Mouse (Mus musculus) stomach, postnatal 0 days (tissue): ENCODE data around the gene Ppargc1a. TPM values are rescaled to one million over a fixed set of nuclear protein-coding genes. Genes with fewer than 3 reads are reported as not detected.

Source experiments
- ATAC-seq: fragments of 200-750 bp; cut with Nextera tagmentation; 2 replicates; pipeline ENCODE4 v1.8.0; 2017; ENCODE audit not compliant: low FRiP score, low TSS enrichment
- DNase-seq: peaks from one replicate; pipeline ENCODE4 v3.0.0-alpha.2; 2016; ENCODE audit warnings: low spot score
- H3K27ac ChIP-seq: fragments of 300-500 bp; sonication (generic); replicated peaks from 2 replicates; pipeline ENCODE4 v1.5.1; 2014; ENCODE audit warnings: mild to moderate bottlenecking, control low read depth
- H3K27me3 ChIP-seq: fragments of 300-500 bp; sonication (generic); 2 replicates; pipeline ENCODE4 v1.6.1; 2014; ENCODE audit warnings: low read length; ENCODE audit not compliant: control insufficient read depth, insufficient read depth
- H3K36me3 ChIP-seq: fragments of 300-500 bp; sonication (generic); 2 replicates; pipeline ENCODE4 v1.6.1; 2014; ENCODE audit warnings: low read length, mixed read lengths; ENCODE audit not compliant: control insufficient read depth, insufficient read depth
- H3K4me1 ChIP-seq: fragments of 300-500 bp; sonication (generic); replicated peaks from 2 replicates; pipeline ENCODE4 v1.6.1; 2014; ENCODE audit warnings: antibody characterized with exemption; ENCODE audit not compliant: control insufficient read depth, insufficient read depth
- H3K4me2 ChIP-seq: fragments of 300-500 bp; sonication (generic); replicated peaks from 2 replicates; pipeline ENCODE4 v1.6.1; 2014; ENCODE audit warnings: low read depth, mild to moderate bottlenecking, control low read depth, moderate library complexity
- H3K4me3 ChIP-seq: fragments of 300-500 bp; sonication (generic); 2 replicates; pipeline ENCODE4 v1.5.1; 2014; ENCODE audit warnings: low read depth, low read length, control low read depth
- H3K9ac ChIP-seq: fragments of 300-500 bp; sonication (generic); 2 replicates; pipeline ENCODE4 v1.6.1; 2014; ENCODE audit warnings: mild to moderate bottlenecking, low read length, control low read depth, mixed read lengths
- H3K9me3 ChIP-seq: fragments of 300-500 bp; sonication (generic); 2 replicates; pipeline ENCODE4 v1.6.1; 2016; ENCODE audit warnings: low read length; ENCODE audit not compliant: control insufficient read depth
- CTCF ChIP-seq: IDR thresholded peaks from 2 replicates; pipeline ENCODE4 v1.5.1; 2016; ENCODE audit warnings: antibody characterized with exemption, low read depth, mild to moderate bottlenecking, moderate library complexity
- EP300 ChIP-seq: optimal IDR thresholded peaks from 2 replicates; pipeline ENCODE3; 2016; ENCODE audit warnings: antibody characterized with exemption
- WGBS: fragments of 180-500 bp; shearing (Covaris S2); extraction: QIAGEN DNeasy Blood & Tissue Kit; methylation state at CpG from one replicate; pipeline ENCODE4 v1.1.7; 2014; 5-methylcytosine and 5-hydroxymethylcytosine counted together
- polyA plus RNA-seq: library from polyadenylated mRNA; unstranded; fragments of >200 nt; fragmentation: Nextera tagmentation; extraction: Ambion mirVana; gene quantifications from 2 replicates; pipeline ENCODE4 v1.2.1, GENCODE M21; 2015

The Ppargc1a gene
- polyA plus RNA-seq, 1 experiment from 2014 or later: 5.1 TPM

GRCm38 (mm10) chr5:51583030-51583429 lies 15.5 kb upstream of the Ppargc1a start:
- 47% methylated on average over 4 of the region's 4 CpGs for WGBS
- TF ChIP-seq CTCF (no peak), EP300 (no peak)
- no peak overlapping the region for H3K4me2 ChIP-seq
- H3K9ac ChIP-seq: 0 out of 2 replicates have a peak overlapping the region, but pooled peaks have one; percentile 4
- peak overlapping the region; percentile 69; the same call in 1 of the 2 replicates for H3K27ac ChIP-seq
- ATAC-seq (peak; percentile 92), DNase-seq (peak; percentile 37)
- no peaks in the 10 kb centered on the region for H3K36me3 ChIP-seq
- no peak overlapping the region for H3K4me3 ChIP-seq
- no peaks in the 10 kb centered on the region for H3K27me3 ChIP-seq
- no peaks in the 10 kb centered on the region for H3K9me3 ChIP-seq
- H3K4me1 ChIP-seq: no peaks in the 10 kb centered on the region; the same call in 1 of the 2 replicates

DNA sequence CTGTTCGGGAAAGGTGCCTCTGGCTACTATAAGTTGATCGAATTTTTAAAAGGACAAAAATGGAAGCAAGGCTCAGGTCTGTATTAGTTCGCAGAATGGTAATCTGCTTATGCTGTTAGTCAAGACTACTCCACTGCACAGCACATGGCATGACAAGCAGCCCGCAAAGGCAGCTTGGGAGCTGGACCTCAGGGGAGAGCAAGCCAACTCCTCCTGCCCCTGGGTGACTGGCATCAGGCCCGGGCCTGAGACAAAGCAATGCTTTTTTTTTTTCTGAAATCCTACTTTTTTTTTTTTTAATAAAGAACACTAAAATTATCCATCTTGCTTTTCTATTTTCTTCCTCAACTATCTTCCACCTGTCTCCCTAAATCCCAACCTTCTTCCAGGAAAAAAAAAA lies 15.1 kb upstream of the Ppargc1a start:
- Histone ChIP-seq H3K27ac (no peak overlapping the region), H3K4me2 (no peak overlapping the region), H3K9ac (no peak overlapping the region), H3K27me3 (no peaks in the 10 kb centered on the region), H3K4me1 (no peaks in the 10 kb centered on the region; the same call in 1 of the 2 replicates), H3K4me3 (no peak overlapping the region), H3K36me3 (no peaks in the 10 kb centered on the region), H3K9me3 (no peaks in the 10 kb centered on the region)
- 76% methylated on average over 5 of the region's 5 CpGs for WGBS
- no peak for ATAC-seq
- TF ChIP-seq EP300 (no peak), CTCF (no peak)
- DNase-seq: no peak

- H3K9ac ChIP-seq: no peak overlapping the region
- WGBS: 93% methylated on average over 1 of the region's 1 CpGs
- DNase-seq: no peak
- H3K9me3 ChIP-seq: no peaks in the 10 kb centered on the region
- H3K4me3 ChIP-seq: no peak overlapping the region
- no peak overlapping the region for H3K27ac ChIP-seq
- no peaks in the 10 kb centered on the region for H3K4me1 ChIP-seq
- TF ChIP-seq EP300 (no peak), CTCF (no peak)
- no peak overlapping the region for H3K4me2 ChIP-seq
- ATAC-seq: no peak
- no peaks in the 10 kb centered on the region for H3K27me3 ChIP-seq
- no peaks in the 10 kb centered on the region for H3K36me3 ChIP-seq
Observed at GRCm38 (mm10) chr5:51577594-51577993, 10.1 kb upstream of the Ppargc1a start.

GRCm38 (mm10) chr5:51573770-51574169 lies 6.2 kb upstream of the Ppargc1a start:
- DNase-seq (no peak), ATAC-seq (no peak)
- WGBS: 50% methylated on average over 2 of the region's 2 CpGs
- Histone ChIP-seq H3K4me2 (no peak overlapping the region), H3K9me3 (no peaks in the 10 kb centered on the region), H3K36me3 (no peaks in the 10 kb centered on the region), H3K27me3 (no peaks in the 10 kb centered on the region), H3K4me3 (no peak overlapping the region), H3K4me1 (no peaks in the 10 kb centered on the region), H3K27ac (no peak overlapping the region), H3K9ac (no peak overlapping the region)
- no peak for TF ChIP-seq EP300
- TF ChIP-seq CTCF: no peak

GRCm38 (mm10) chr5:51568198-51568690 lies 718 bp upstream of the Ppargc1a start:
- H3K4me1 ChIP-seq: no peaks in the 10 kb centered on the region
- H3K9me3 ChIP-seq: no peaks in the 10 kb centered on the region
- no peak overlapping the region for H3K27ac ChIP-seq
- WGBS: 43% methylated on average over 8 of the region's 8 CpGs
- no peaks in the 10 kb centered on the region for H3K36me3 ChIP-seq
- no peak overlapping the region for H3K4me3 ChIP-seq
- H3K9ac ChIP-seq: no peak overlapping the region
- H3K27me3 ChIP-seq: no peaks in the 10 kb centered on the region
- peak overlapping the region; percentile 15 for H3K4me2 ChIP-seq
- peak; percentile 56; the same call in 1 of the 2 replicates for ATAC-seq
- no peak for TF ChIP-seq EP300
- no peak for TF ChIP-seq CTCF
- no peak for DNase-seq

DNA sequence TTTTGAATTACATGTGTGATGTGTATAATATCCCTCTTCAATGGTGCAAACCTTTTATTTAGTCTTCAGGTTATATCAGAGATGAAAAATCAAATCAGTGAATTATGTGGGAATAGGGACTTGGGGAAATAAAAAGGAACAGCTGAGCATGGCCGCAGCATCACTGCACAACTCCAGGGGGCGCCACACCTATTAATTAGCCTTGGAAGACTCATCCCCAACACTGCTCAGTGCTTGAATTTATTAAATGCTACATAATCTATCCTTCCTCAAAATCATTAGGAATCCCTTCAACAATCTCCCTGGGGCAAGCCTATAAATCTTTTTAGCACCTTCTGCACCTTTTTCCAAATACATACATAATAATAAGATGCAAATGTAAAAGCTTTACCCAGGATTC lies 1.9 kb downstream of the Ppargc1a start:
- H3K4me1 ChIP-seq: no peaks in the 10 kb centered on the region
- TF ChIP-seq EP300 (no peak), CTCF (peak; percentile 32; the same call in 1 of the 2 replicates)
- no peak overlapping the region for H3K4me3 ChIP-seq
- no peaks in the 10 kb centered on the region for H3K36me3 ChIP-seq
- DNase-seq (no peak), ATAC-seq (no peak)
- no peaks in the 10 kb centered on the region for H3K9me3 ChIP-seq
- H3K4me2 ChIP-seq: no peak overlapping the region
- H3K9ac ChIP-seq: no peak overlapping the region
- 62% methylated on average over 2 of the region's 2 CpGs for WGBS
- no peaks in the 10 kb centered on the region for H3K27me3 ChIP-seq
- H3K27ac ChIP-seq: no peak overlapping the region
